Mouse (Mus musculus) liver, adult 2 months (tissue): ENCODE measurements at regions not wholly inside any gene's neighbourhood (a gene's known extent, or its start where the extent isn't known, plus 50 kb on each side); places are given as distances from the start of the nearest gene placed in this dataset.

ENCODE experiments used
- DNase-seq: peaks from one replicate; pipeline ENCODE4 v3.0.0-alpha.2; 2011; ENCODE audit warnings: low read depth, low spot score; ENCODE audit errors: extremely low read depth
- H3K27ac ChIP-seq: fragments of 200-500 bp; replicated peaks from 2 replicates; pipeline ENCODE4 v1.5.1; 2012; ENCODE audit warnings: low read depth, mild to moderate bottlenecking, control low read depth, inconsistent platforms, low read length; ENCODE audit not compliant: insufficient read depth
- H3K27me3 ChIP-seq: fragments of 200-500 bp; 2 replicates; pipeline ENCODE4 v1.6.1; 2012; ENCODE audit warnings: mild to moderate bottlenecking, moderate library complexity, low read length, inconsistent platforms; ENCODE audit not compliant: control insufficient read depth, insufficient read depth
- H3K36me3 ChIP-seq: fragments of 200-500 bp; 2 replicates; pipeline ENCODE4 v1.6.1; 2012; ENCODE audit warnings: low read length, inconsistent platforms; ENCODE audit not compliant: control insufficient read depth, insufficient read depth
- H3K4me1 ChIP-seq: fragments of 200-500 bp; 2 replicates; pipeline ENCODE4 v1.6.1; 2011; ENCODE audit warnings: low read length; ENCODE audit not compliant: control insufficient read depth, insufficient read depth
- H3K4me3 ChIP-seq: fragments of 200-500 bp; 2 replicates; pipeline ENCODE4 v1.5.1; 2011; ENCODE audit warnings: low read depth, mild to moderate bottlenecking, control low read depth, low read length, moderate library complexity; ENCODE audit not compliant: insufficient read depth
- H3K79me2 ChIP-seq: fragments of 200-500 bp; 2 replicates; pipeline ENCODE4 v1.6.1; 2012; ENCODE audit warnings: inconsistent platforms, mild to moderate bottlenecking, low read length, moderate library complexity; ENCODE audit not compliant: control insufficient read depth, insufficient read depth
- H3K9ac ChIP-seq: fragments of 200-500 bp; 2 replicates; pipeline ENCODE4 v1.6.1; 2012; ENCODE audit warnings: low read depth, mild to moderate bottlenecking, control low read depth, inconsistent platforms, low read length
- CTCF ChIP-seq: fragments of 200-500 bp; IDR thresholded peaks from 2 replicates; pipeline ENCODE4 v1.5.1; 2011; ENCODE audit warnings: low read depth, low read length, control low read depth
- POLR2A ChIP-seq: fragments of 200-500 bp; IDR thresholded peaks from 2 replicates; pipeline ENCODE4 v1.6.1; 2011; ENCODE audit warnings: low read length, control low read depth; ENCODE audit not compliant: insufficient read depth; ENCODE audit errors: extremely low read depth
- WGBS: fragments of 180-500 bp; shearing (Covaris S2); methylation state at CpG from one replicate; pipeline ENCODE4 v1.1.7; 2018; 5-methylcytosine and 5-hydroxymethylcytosine counted together

GRCm38 (mm10) chr13:31439761-31440627, 115.9 kb upstream of the Foxq1 start:
- no peak overlapping the region for H3K27ac ChIP-seq
- H3K79me2 ChIP-seq, result no peaks in the 10 kb centered on the region
- H3K36me3 ChIP-seq, result no peaks in the 10 kb centered on the region
- peak; percentile 13 for DNase-seq
- 80% methylated on average over 9 of the region's 9 CpGs for WGBS
- H3K4me3 ChIP-seq, result no peak overlapping the region
- TF ChIP-seq CTCF, result no peak
- TF ChIP-seq POLR2A, result no peak
- no peak overlapping the region for H3K9ac ChIP-seq
- H3K4me1 ChIP-seq, result peaks cover 3% of the 10 kb centered on the region; the same call in 1 of the 2 replicates
- no peaks in the 10 kb centered on the region for H3K27me3 ChIP-seq

DNA sequence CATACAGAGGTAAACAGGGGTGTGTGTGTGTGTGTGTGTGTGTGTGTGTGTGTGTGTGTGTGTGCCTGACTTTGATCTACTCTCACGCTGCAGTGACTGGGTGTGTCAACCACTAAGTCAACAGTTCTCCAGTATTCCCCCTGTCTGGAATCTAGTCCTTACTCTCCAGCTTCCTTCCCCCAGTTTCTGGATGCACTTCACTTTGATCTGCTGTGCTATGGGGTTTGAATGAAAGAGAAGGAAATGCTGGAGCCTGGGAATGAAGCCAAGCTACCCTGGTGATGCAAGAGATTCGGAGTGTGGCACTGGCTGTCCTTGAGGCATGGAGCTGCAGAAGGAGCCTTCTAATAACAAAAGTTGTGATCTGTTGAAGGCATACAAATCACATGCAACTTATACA, 97.1 kb upstream of the Foxq1 start:
- Histone ChIP-seq H3K4me3 (no peak overlapping the region), H3K79me2 (no peaks in the 10 kb centered on the region), H3K9ac (no peak overlapping the region), H3K36me3 (no peaks in the 10 kb centered on the region), H3K4me1 (no peaks in the 10 kb centered on the region), H3K27ac (no peak overlapping the region), H3K27me3 (no peaks in the 10 kb centered on the region)
- TF ChIP-seq CTCF, result no peak
- TF ChIP-seq POLR2A, result no peak
- DNase-seq, result peak; percentile 34
- 8% methylated on average over 2 of the region's 2 CpGs for WGBS

DNA sequence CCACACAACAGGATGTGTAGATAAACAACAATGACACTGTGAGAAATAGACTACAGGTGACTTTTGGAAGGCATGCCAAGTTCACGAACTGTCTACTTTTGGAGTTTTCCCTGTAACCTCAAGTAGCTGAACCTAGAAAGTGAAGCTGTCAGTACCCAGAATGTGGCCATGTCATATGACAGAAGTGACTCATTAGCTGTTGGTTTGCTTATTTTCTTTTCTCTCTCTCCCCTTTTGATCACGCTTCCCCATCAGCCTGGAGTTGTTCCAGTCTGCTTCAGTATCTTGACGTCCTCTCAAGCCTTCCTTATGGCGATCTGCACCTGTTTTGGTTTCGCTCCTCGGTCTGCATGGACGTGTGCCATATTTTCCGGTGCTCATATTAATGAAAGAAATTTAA, 90.8 kb upstream of the Foxq1 start:
- no peaks in the 10 kb centered on the region for H3K79me2 ChIP-seq
- no peak overlapping the region for H3K27ac ChIP-seq
- no peak for DNase-seq
- WGBS, result 87% methylated on average over 8 of the region's 8 CpGs
- no peaks in the 10 kb centered on the region for H3K36me3 ChIP-seq
- TF ChIP-seq POLR2A (no peak), CTCF (no peak)
- H3K27me3 ChIP-seq, result no peaks in the 10 kb centered on the region
- H3K4me3 ChIP-seq, result no peak overlapping the region
- no peaks in the 10 kb centered on the region for H3K4me1 ChIP-seq
- H3K9ac ChIP-seq, result no peak overlapping the region

GRCm38 (mm10) chr13:31465711-31466110, 90.2 kb upstream of the Foxq1 start:
- H3K27me3 ChIP-seq, result no peaks in the 10 kb centered on the region
- no peaks in the 10 kb centered on the region for H3K4me1 ChIP-seq
- H3K36me3 ChIP-seq, result no peaks in the 10 kb centered on the region
- peak; percentile 45 for TF ChIP-seq CTCF
- no peak for TF ChIP-seq POLR2A
- no peak overlapping the region for H3K4me3 ChIP-seq
- 82% methylated on average over 4 of the region's 4 CpGs for WGBS
- no peaks in the 10 kb centered on the region for H3K79me2 ChIP-seq
- DNase-seq, result peak; percentile 56
- no peak overlapping the region for H3K9ac ChIP-seq
- no peak overlapping the region for H3K27ac ChIP-seq

GRCm38 (mm10) chr13:31468131-31468530, 87.8 kb upstream of the Foxq1 start:
- 90% methylated on average over 3 of the region's 3 CpGs for WGBS
- Histone ChIP-seq H3K27ac (no peak overlapping the region), H3K9ac (no peak overlapping the region), H3K36me3 (no peaks in the 10 kb centered on the region), H3K79me2 (no peaks in the 10 kb centered on the region), H3K4me3 (no peak overlapping the region), H3K27me3 (no peaks in the 10 kb centered on the region), H3K4me1 (no peaks in the 10 kb centered on the region)
- TF ChIP-seq CTCF (no peak), POLR2A (no peak)
- DNase-seq, result no peak

DNA sequence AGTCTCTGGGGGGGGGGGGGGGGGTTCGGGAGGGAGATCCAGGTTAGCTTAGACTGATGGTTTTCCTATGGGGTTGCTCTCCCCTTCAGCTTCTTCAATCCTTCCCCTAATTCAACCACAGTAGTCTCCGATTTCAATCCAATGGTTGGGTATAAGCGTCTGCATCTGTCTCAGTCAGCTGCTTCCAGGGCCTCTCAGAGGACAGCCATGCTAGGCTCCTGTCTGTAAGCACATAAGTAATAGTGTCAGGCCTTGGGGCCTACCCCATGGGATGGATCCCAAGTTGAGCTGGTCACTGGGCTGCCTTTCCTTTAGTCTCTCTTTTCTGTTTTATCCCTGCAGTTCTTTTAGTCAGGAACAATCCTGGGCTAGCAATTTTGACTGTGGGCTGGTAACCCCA, 87.0 kb upstream of the Foxq1 start:
- WGBS, result 84% methylated on average over 3 of the region's 3 CpGs

More for the DNA sequence above, 87.0 kb upstream of the Foxq1 start:
- H3K27ac ChIP-seq, result no peak overlapping the region
- no peak for DNase-seq
- no peaks in the 10 kb centered on the region for H3K27me3 ChIP-seq
- no peak overlapping the region for H3K4me3 ChIP-seq
- TF ChIP-seq CTCF (no peak), POLR2A (no peak)
- H3K79me2 ChIP-seq, result no peaks in the 10 kb centered on the region
- no peak overlapping the region for H3K9ac ChIP-seq
- no peaks in the 10 kb centered on the region for H3K36me3 ChIP-seq
- no peaks in the 10 kb centered on the region for H3K4me1 ChIP-seq
